Mouse (Mus musculus) bone marrow macrophage, adult 2 months (primary cell): ENCODE data around the gene Sectm1b.

Experiments used
- CTCF ChIP-seq: IDR thresholded peaks from 2 replicates; pipeline ENCODE4 v1.5.1; 2012; ENCODE audit warnings: low read depth, mild to moderate bottlenecking, low read length, moderate library complexity
- POLR2A ChIP-seq: IDR thresholded peaks from 2 replicates; pipeline ENCODE4 v1.6.1; 2012; ENCODE audit warnings: mild to moderate bottlenecking, low read depth, low read length, borderline replicate concordance

DNA sequence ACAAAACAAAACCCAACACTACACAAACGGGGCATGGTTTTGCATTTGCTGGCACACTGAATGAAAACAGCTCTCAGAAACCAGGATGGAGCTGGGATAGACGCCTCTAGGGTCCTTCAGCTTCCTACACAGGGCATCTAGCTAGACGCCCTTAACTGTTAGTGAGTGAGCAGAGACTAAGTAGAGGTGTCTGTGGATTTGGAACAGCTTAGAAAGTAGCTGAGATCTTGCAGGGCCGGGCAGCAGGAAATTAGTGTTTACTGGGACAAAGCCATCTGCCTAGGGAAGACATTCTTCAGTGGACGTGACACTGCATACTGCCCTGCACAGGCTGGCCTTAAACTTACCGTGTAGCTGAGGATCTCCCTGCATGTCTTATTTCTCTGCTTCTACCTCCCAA is 47.9 kb downstream of the Sectm1b start:
- TF ChIP-seq POLR2A (no peak), CTCF (no peak)
